In the genomic region with DNA sequence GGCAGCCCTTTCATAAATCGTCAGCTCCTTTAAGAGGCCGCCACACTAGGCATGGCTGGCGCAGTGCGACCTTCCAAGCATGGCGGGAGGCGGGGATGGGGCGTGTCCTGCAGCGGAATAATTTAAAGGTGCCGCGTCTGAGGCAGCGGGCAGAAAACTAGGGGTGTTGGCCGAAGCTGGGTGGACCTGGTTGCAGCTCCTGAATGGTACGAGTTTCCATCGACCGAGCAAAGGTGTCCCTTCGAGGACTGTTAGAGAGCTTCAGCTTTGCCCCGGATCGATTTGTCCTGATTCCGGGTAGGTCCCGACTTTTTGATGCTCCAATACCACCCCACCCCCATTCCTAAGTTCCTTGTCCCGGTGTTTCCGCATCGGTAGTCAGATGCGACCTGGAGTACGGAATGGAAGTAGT, we compare ENCODE assay signal across 8 mouse cellular contexts. TPM values are rescaled to one million over a fixed set of nuclear protein-coding genes. Genes with fewer than 3 reads are reported as not detected.
DNase-seq lines count a peak whose midpoint lies in the region; ATAC-seq and TF ChIP-seq lines count a peak whose summit lies in the region.

A gene (plus strand): TSS at position 125 of the 412 bp plus-strand sequence.

- H3K4me2 ChIP-seq in embryonic facial prominence, embryonic 14.5 days (ENCODE audit: low read depth, low read length), result peak within 1 kb of the TSS; percentile 90
- peak within 1 kb of the TSS; percentile 95 for H3K4me2 ChIP-seq in midbrain, embryonic 12.5 days (replicated peaks)

- no peaks in the 10 kb centered on the region for H3K27me3 ChIP-seq in embryonic facial prominence, embryonic 14.5 days (replicated peaks; ENCODE audit: control insufficient read depth, insufficient read depth, low read length)
- H3K27me3 ChIP-seq in limb, embryonic 10.5 days (ENCODE audit: low read depth, poor library complexity, severe bottlenecking), result no peaks in the 10 kb centered on the region
- no peaks in the 10 kb centered on the region for H3K27me3 ChIP-seq in midbrain, embryonic 12.5 days
- H3K27me3 ChIP-seq in small intestine, adult 2 months (ENCODE audit: control insufficient read depth, insufficient read depth, low read length), result no peaks in the 10 kb centered on the region

- H3K36me3 ChIP-seq in embryonic facial prominence, embryonic 14.5 days (ENCODE audit: control insufficient read depth, insufficient read depth, low read length), result peaks cover 37% of the 10 kb centered on the region
- H3K36me3 ChIP-seq in limb, embryonic 10.5 days, result peaks cover 41% of the 10 kb centered on the region
- H3K36me3 ChIP-seq in midbrain, embryonic 12.5 days, result peaks cover 35% of the 10 kb centered on the region
- no peaks in the 10 kb centered on the region; the same call in 1 of the 2 replicates for H3K36me3 ChIP-seq in small intestine, adult 2 months (ENCODE audit: control insufficient read depth, insufficient read depth, low read length)

- no peak for TF ChIP-seq CTCF in small intestine, adult 2 months (IDR thresholded peaks at IDR 0.05; ENCODE audit: extremely low read depth, insufficient read length, insufficient replicate concordance, low read depth, low read length)

- TF ChIP-seq POLR2A in small intestine, adult 2 months (IDR thresholded peaks at IDR 0.05; ENCODE audit: low read depth, low read length), result peak; percentile 95

- ATAC-seq in embryonic facial prominence, embryonic 14.5 days (ENCODE audit: low read depth), result peak; percentile 82
- ATAC-seq in midbrain, embryonic 12.5 days (ENCODE audit: low FRiP score, low read depth), result peak; percentile 76

- 0 out of 2 replicates have a peak, but pooled peaks cover 3% of the 10 kb centered on the region for H3K4me1 ChIP-seq in embryonic facial prominence, embryonic 14.5 days (ENCODE audit: control insufficient read depth, insufficient read depth, low read length)
- H3K4me1 ChIP-seq in limb, embryonic 10.5 days, result peaks cover 27% of the 10 kb centered on the region
- peaks cover 12% of the 10 kb centered on the region; the same call in 1 of the 2 replicates for H3K4me1 ChIP-seq in midbrain, embryonic 12.5 days
- H3K4me1 ChIP-seq in small intestine, adult 2 months (ENCODE audit: control insufficient read depth, insufficient read depth, insufficient read length, low read length), result peaks cover 6% of the 10 kb centered on the region

- DNase-seq in 3T3-L1 (ENCODE audit: low read depth, low spot score), result peak; percentile 90
- DNase-seq in adrenal gland, postnatal 4 days (ENCODE audit: low spot score in 2 of 2), result peak; percentile 67 to 82
- DNase-seq in embryonic facial prominence, embryonic 14.5 days (ENCODE audit: low spot score), result peak; percentile 94
- DNase-seq in heart, adult 18-20 months, result peak; percentile 93 to 95
- peak; percentile 94 for DNase-seq in kidney, adult 18-20 months
- DNase-seq in limb, embryonic 10.5 days (ENCODE audit: low spot score), result peak; percentile 90

- peak within 1 kb of the TSS; percentile 81 for H3K27ac ChIP-seq in embryonic facial prominence, embryonic 14.5 days (replicated peaks; ENCODE audit: low read depth, low read length)
- peak within 1 kb of the TSS; percentile 82 for H3K27ac ChIP-seq in limb, embryonic 10.5 days
- peak within 1 kb of the TSS; percentile 68 for H3K27ac ChIP-seq in midbrain, embryonic 12.5 days (replicated peaks)
- peak within 1 kb of the TSS; percentile 81 for H3K27ac ChIP-seq in small intestine, adult 2 months (ENCODE audit: insufficient read depth, low read depth, low read length)

- WGBS in embryonic facial prominence, embryonic 14.5 days, result under 1% methylated on average over 25 of the region's 25 CpGs
- WGBS in limb, embryonic 10.5 days, result under 1% methylated on average over 25 of the region's 25 CpGs
- under 1% methylated on average over 25 of the region's 25 CpGs for WGBS in midbrain, embryonic 12.5 days
- WGBS in small intestine, adult 2 months, result under 1% methylated on average over 25 of the region's 25 CpGs

- H3K4me3 ChIP-seq in embryonic facial prominence, embryonic 14.5 days (ENCODE audit: low read depth, low read length), result peak within 1 kb of the TSS; percentile 71
- peak within 1 kb of the TSS; percentile 61 for H3K4me3 ChIP-seq in limb, embryonic 10.5 days
- H3K4me3 ChIP-seq in midbrain, embryonic 12.5 days, result peak within 1 kb of the TSS; percentile 57
- peak within 1 kb of the TSS; percentile 75 for H3K4me3 ChIP-seq in small intestine, adult 2 months (ENCODE audit: low read depth, low read length)

- H3K9me3 ChIP-seq in embryonic facial prominence, embryonic 14.5 days (ENCODE audit: control insufficient read depth, low read length), result no peaks in the 10 kb centered on the region
- no peaks in the 10 kb centered on the region for H3K9me3 ChIP-seq in limb, embryonic 10.5 days (replicated peaks)
- no peaks in the 10 kb centered on the region for H3K9me3 ChIP-seq in midbrain, embryonic 12.5 days

- peak within 1 kb of the TSS; percentile 63 for H3K9ac ChIP-seq in embryonic facial prominence, embryonic 14.5 days (ENCODE audit: low read depth, low read length)
- H3K9ac ChIP-seq in midbrain, embryonic 12.5 days (replicated peaks), result peak within 1 kb of the TSS; percentile 63

RNA-seq across cellular contexts. Expression of the gene that starts here (rescaled TPM):
- 10 to 100 TPM; 44.4 to 47.5 TPM for total RNA-seq in adrenal gland, postnatal 4 days (2021)
- polyA plus RNA-seq in embryonic facial prominence, embryonic 14.5 days (2014; fragmentation: Nextera tagmentation; extraction: Ambion mirVana), result 18.2 and 22.0 TPM in 2 replicates
- total RNA-seq in heart, adult 18-20 months (2021), result 10 to 100 TPM in 1 of 2 experiments, 1 to 10 TPM in 1; 8.1 to 10.2 TPM
- 17.7 and 21.1 TPM in 2 replicates for polyA plus RNA-seq in limb, embryonic 10.5 days (2016; fragmentation: Nextera tagmentation; extraction: Ambion mirVana)
- 30.5 and 35.0 TPM in 2 replicates for polyA plus RNA-seq in midbrain, embryonic 12.5 days (2016; fragmentation: Nextera tagmentation; extraction: Ambion mirVana)
- 40.3 and 88.6 TPM in 2 replicates for polyA plus RNA-seq in small intestine, adult 2 months (2012; rRNA removed)

Comparison
In these comparisons a context has a peak if more than half of its experiments do, and no peak if none do; other contexts are left out.
1. Peak in every context shown above with its lines: DNase-seq, ATAC-seq, H3K4me3 ChIP-seq and H3K27ac ChIP-seq.
2. RNA of the gene that starts here (total RNA-seq): 44.4 to 47.5 TPM in adrenal gland, postnatal 4 days; 8.1 to 10.2 TPM in heart, adult 18-20 months; every median in the first group is over 4 times any median in the second.